In genomic region chr6:100652535-100652934, GRCm38 (mm10) we compare ENCODE assay signal across 23 mouse cellular contexts. TPM values are rescaled to one million over a fixed set of nuclear protein-coding genes. Genes with fewer than 3 reads are reported as not detected.
DNase-seq lines count a peak whose midpoint lies in the region; ATAC-seq lines count a peak whose summit lies in the region.
"Had no signal": no experiment of that assay in that cellular context is flagged by ENCODE, and none has a peak within 500 bp of the region (broad histone marks: within the 10 kb centered on the region; RNA-seq: fewer than 3 reads in every experiment).

No protein-coding gene starts in this region.

- no peak overlapping the region for H3K9ac ChIP-seq in forebrain, embryonic 14.5 days (ENCODE audit: low read length)
- no peak overlapping the region for H3K9ac ChIP-seq in midbrain, embryonic 13.5 days (replicated peaks)
- no peak overlapping the region for H3K9ac ChIP-seq in midbrain, embryonic 11.5 days (ENCODE audit: low read length)
- no peak overlapping the region for H3K9ac ChIP-seq in midbrain, embryonic 15.5 days
- no peak overlapping the region for H3K9ac ChIP-seq in neural tube, embryonic 15.5 days (replicated peaks)
- H3K9ac ChIP-seq: embryonic facial prominence, embryonic 12.5 days; forebrain, embryonic 12.5 days; forebrain, postnatal 0 days; heart, embryonic 15.5 days had no signal

- peak; percentile 15 for DNase-seq in forebrain, embryonic 14.5 days (ENCODE audit: low spot score)
- no peak for DNase-seq in forebrain, embryonic 10.5 days (ENCODE audit: extremely low spot score, low spot score)
- DNase-seq in midbrain, embryonic 11.5 days (ENCODE audit: low spot score, missing footprints), result no peak
- no peak for DNase-seq in kidney, adult 18-20 months
- DNase-seq: adrenal gland, postnatal 36 days; B cell, adult 2 months; cerebellum, adult 11 months; cerebellum, adult 8-10 months; cerebellum, postnatal 25 days; forebrain, postnatal 0 days; gastrocnemius, postnatal 14 days; heart, adult 2 months; heart, postnatal 14 days had no signal

- H3K4me1 ChIP-seq in forebrain, embryonic 14.5 days (ENCODE audit: control insufficient read depth, insufficient read depth, low read length), result peaks cover 4% of the 10 kb centered on the region; the same call in 1 of the 2 replicates
- no peaks in the 10 kb centered on the region for H3K4me1 ChIP-seq in forebrain, embryonic 10.5 days
- H3K4me1 ChIP-seq in midbrain, embryonic 13.5 days (replicated peaks), result no peaks in the 10 kb centered on the region
- H3K4me1 ChIP-seq in midbrain, embryonic 11.5 days (ENCODE audit: control insufficient read depth, insufficient read depth, low read length), result no peaks in the 10 kb centered on the region
- no peaks in the 10 kb centered on the region for H3K4me1 ChIP-seq in midbrain, embryonic 15.5 days
- 0 out of 2 replicates have a peak, but pooled peaks cover 3% of the 10 kb centered on the region for H3K4me1 ChIP-seq in neural tube, embryonic 15.5 days
- H3K4me1 ChIP-seq: embryonic facial prominence, embryonic 12.5 days; heart, embryonic 15.5 days had no signal

- H3K9me3 ChIP-seq in forebrain, embryonic 14.5 days (replicated peaks; ENCODE audit: control insufficient read depth, low read length), result no peaks in the 10 kb centered on the region
- H3K9me3 ChIP-seq in forebrain, embryonic 10.5 days, result no peaks in the 10 kb centered on the region
- H3K9me3 ChIP-seq in midbrain, embryonic 13.5 days, result no peaks in the 10 kb centered on the region
- H3K9me3 ChIP-seq in midbrain, embryonic 11.5 days (ENCODE audit: control insufficient read depth, low read length), result no peaks in the 10 kb centered on the region
- H3K9me3 ChIP-seq in midbrain, embryonic 15.5 days, result no peaks in the 10 kb centered on the region
- H3K9me3 ChIP-seq in neural tube, embryonic 15.5 days (replicated peaks), result no peaks in the 10 kb centered on the region
- H3K9me3 ChIP-seq: embryonic facial prominence, embryonic 12.5 days; forebrain, embryonic 12.5 days; heart, embryonic 15.5 days had no signal

- 0 out of 2 replicates have a peak, but pooled peaks cover 3% of the 10 kb centered on the region for H3K36me3 ChIP-seq in forebrain, embryonic 14.5 days (ENCODE audit: control insufficient read depth, insufficient read depth, low read length)
- H3K36me3 ChIP-seq in forebrain, embryonic 10.5 days (replicated peaks), result peaks cover 29% of the 10 kb centered on the region
- peaks cover 2% of the 10 kb centered on the region; the same call in 1 of the 2 replicates for H3K36me3 ChIP-seq in midbrain, embryonic 13.5 days
- H3K36me3 ChIP-seq in midbrain, embryonic 11.5 days (ENCODE audit: control insufficient read depth, insufficient read depth, low read length), result no peaks in the 10 kb centered on the region
- no peaks in the 10 kb centered on the region for H3K36me3 ChIP-seq in midbrain, embryonic 15.5 days (replicated peaks)
- no peaks in the 10 kb centered on the region for H3K36me3 ChIP-seq in neural tube, embryonic 15.5 days
- H3K36me3 ChIP-seq: heart, embryonic 15.5 days had no signal

- H3K4me2 ChIP-seq in forebrain, embryonic 14.5 days (ENCODE audit: low read length), result no peak overlapping the region
- H3K4me2 ChIP-seq in midbrain, embryonic 13.5 days (replicated peaks), result no peak overlapping the region
- H3K4me2 ChIP-seq in midbrain, embryonic 11.5 days, result no peak overlapping the region
- H3K4me2 ChIP-seq in midbrain, embryonic 15.5 days, result no peak overlapping the region
- H3K4me2 ChIP-seq in neural tube, embryonic 15.5 days, result no peak overlapping the region
- H3K4me2 ChIP-seq: embryonic facial prominence, embryonic 12.5 days; forebrain, embryonic 12.5 days; heart, embryonic 11.5 days; heart, embryonic 15.5 days had no signal

- H3K27me3 ChIP-seq in forebrain, embryonic 14.5 days (replicated peaks; ENCODE audit: control insufficient read depth, insufficient read depth, low read length), result no peaks in the 10 kb centered on the region
- no peaks in the 10 kb centered on the region for H3K27me3 ChIP-seq in forebrain, embryonic 10.5 days (ENCODE audit: poor library complexity, severe bottlenecking)
- H3K27me3 ChIP-seq in midbrain, embryonic 13.5 days, result no peaks in the 10 kb centered on the region
- H3K27me3 ChIP-seq in midbrain, embryonic 11.5 days (ENCODE audit: control insufficient read depth, insufficient read depth, low read length), result no peaks in the 10 kb centered on the region
- no peaks in the 10 kb centered on the region for H3K27me3 ChIP-seq in midbrain, embryonic 15.5 days (replicated peaks)
- H3K27me3 ChIP-seq in neural tube, embryonic 15.5 days (replicated peaks), result no peaks in the 10 kb centered on the region
- H3K27me3 ChIP-seq: embryonic facial prominence, embryonic 12.5 days; forebrain, embryonic 12.5 days; heart, embryonic 15.5 days; Patski had no signal

- H3K4me3 ChIP-seq in forebrain, embryonic 14.5 days (ENCODE audit: low read depth, low read length), result no peak overlapping the region
- H3K4me3 ChIP-seq in forebrain, embryonic 10.5 days, result no peak overlapping the region
- no peak overlapping the region for H3K4me3 ChIP-seq in midbrain, embryonic 13.5 days (replicated peaks)
- H3K4me3 ChIP-seq in midbrain, embryonic 11.5 days (ENCODE audit: low read depth, low read length), result no peak overlapping the region
- no peak overlapping the region for H3K4me3 ChIP-seq in midbrain, embryonic 15.5 days
- no peak overlapping the region for H3K4me3 ChIP-seq in neural tube, embryonic 15.5 days (replicated peaks)
- H3K4me3 ChIP-seq: embryonic facial prominence, embryonic 12.5 days; forebrain, embryonic 12.5 days; heart, adult 2 months; heart, embryonic 15.5 days had no signal

- WGBS in forebrain, embryonic 14.5 days, result 48% methylated on average over 3 of the region's 3 CpGs
- WGBS in forebrain, embryonic 10.5 days, result 74% methylated on average over 3 of the region's 3 CpGs
- WGBS in midbrain, embryonic 13.5 days, result 70% methylated on average over 3 of the region's 3 CpGs
- 67% methylated on average over 3 of the region's 3 CpGs for WGBS in midbrain, embryonic 11.5 days
- WGBS in midbrain, embryonic 15.5 days, result 65% methylated on average over 3 of the region's 3 CpGs
- 27% methylated on average over 3 of the region's 3 CpGs for WGBS in neural tube, embryonic 15.5 days

- ATAC-seq in forebrain, embryonic 14.5 days, result no peak
- ATAC-seq in midbrain, embryonic 13.5 days, result peak; percentile 60; the same call in 1 of the 2 replicates
- no peak for ATAC-seq in midbrain, embryonic 11.5 days (ENCODE audit: low FRiP score)
- peak; percentile 50 for ATAC-seq in midbrain, embryonic 15.5 days (replicated peaks)
- ATAC-seq in neural tube, embryonic 15.5 days (ENCODE audit: low FRiP score), result peak; percentile 61
- ATAC-seq: activated CD4-positive, CD25-positive, alpha-beta regulatory T cell, adult 4 months; CD4-positive, CD25-positive, alpha-beta regulatory T cell, adult 4 months; forebrain, postnatal 0 days; Patski had no signal

- H3K27ac ChIP-seq in forebrain, embryonic 14.5 days (ENCODE audit: low read depth, low read length), result no peak overlapping the region
- no peak overlapping the region for H3K27ac ChIP-seq in forebrain, embryonic 10.5 days
- no peak overlapping the region for H3K27ac ChIP-seq in midbrain, embryonic 13.5 days
- H3K27ac ChIP-seq in midbrain, embryonic 11.5 days (ENCODE audit: low read depth, low read length), result no peak overlapping the region
- H3K27ac ChIP-seq in midbrain, embryonic 15.5 days, result no peak overlapping the region
- H3K27ac ChIP-seq in neural tube, embryonic 15.5 days (replicated peaks), result no peak overlapping the region
- H3K27ac ChIP-seq: embryonic facial prominence, embryonic 12.5 days; forebrain, embryonic 12.5 days; heart, adult 2 months; heart, embryonic 15.5 days had no signal

RNA-seq across cellular contexts. Expression of gene Shq1, which starts 18.4 kb away (rescaled TPM):
- polyA plus RNA-seq in forebrain, embryonic 14.5 days (2014; fragmentation: Nextera tagmentation; extraction: Ambion mirVana), result 13.1 and 14.2 TPM in 2 replicates
- 26.5 and 27.4 TPM in 2 replicates for polyA plus RNA-seq in forebrain, embryonic 10.5 days (2016; fragmentation: Nextera tagmentation; extraction: Ambion mirVana)
- polyA plus RNA-seq in midbrain, embryonic 13.5 days (2015; fragmentation: Nextera tagmentation; extraction: Ambion mirVana), result 11.9 and 12.7 TPM in 2 replicates
- polyA plus RNA-seq in midbrain, embryonic 11.5 days (2014; fragmentation: Nextera tagmentation; extraction: Ambion mirVana), result 18.0 and 18.9 TPM in 2 replicates
- polyA plus RNA-seq in midbrain, embryonic 15.5 days (2015; fragmentation: Nextera tagmentation; extraction: Ambion mirVana), result 9.2 and 10.7 TPM in 2 replicates
- 8.9 and 11.0 TPM in 2 replicates for polyA plus RNA-seq in neural tube, embryonic 15.5 days (2015; fragmentation: Nextera tagmentation; extraction: Ambion mirVana)

RNA-seq across cellular contexts. Expression of gene Gxylt2, which starts 52.0 kb away (rescaled TPM):
- 0.81 and 1.0 TPM in 2 replicates for polyA plus RNA-seq in forebrain, embryonic 14.5 days (2014; fragmentation: Nextera tagmentation; extraction: Ambion mirVana)
- polyA plus RNA-seq in forebrain, embryonic 10.5 days (2016; fragmentation: Nextera tagmentation; extraction: Ambion mirVana), result 1.2 and 1.3 TPM in 2 replicates
- polyA plus RNA-seq in midbrain, embryonic 13.5 days (2015; fragmentation: Nextera tagmentation; extraction: Ambion mirVana), result 0.70 and 0.98 TPM in 2 replicates
- 3.3 and 3.8 TPM in 2 replicates for polyA plus RNA-seq in midbrain, embryonic 11.5 days (2014; fragmentation: Nextera tagmentation; extraction: Ambion mirVana)
- polyA plus RNA-seq in midbrain, embryonic 15.5 days (2015; fragmentation: Nextera tagmentation; extraction: Ambion mirVana), result 1.2 and 1.6 TPM in 2 replicates
- 2.2 and 2.6 TPM in 2 replicates for polyA plus RNA-seq in neural tube, embryonic 15.5 days (2015; fragmentation: Nextera tagmentation; extraction: Ambion mirVana)

Comparison
In these comparisons a context has a peak if more than half of its experiments do, and no peak if none do; other contexts are left out.
1. ATAC-seq: peak in midbrain, embryonic 13.5 days (single experiment), midbrain, embryonic 15.5 days (single experiment) and neural tube, embryonic 15.5 days (single experiment); none in forebrain, embryonic 14.5 days (single experiment) and midbrain, embryonic 11.5 days (single experiment).